Mouse (Mus musculus) G1E (cell line): Measurements from ENCODE around the gene Pnldc1.

ENCODE experiments used
- CTCF ChIP-seq: IDR thresholded peaks from 2 replicates; pipeline ENCODE4 v1.5.1; 2012; ENCODE audit warnings: low read depth, low read length, inconsistent platforms, mixed read lengths
- GATA1 ChIP-seq: IDR thresholded peaks from 2 replicates; pipeline ENCODE4 v1.6.1; 2012; ENCODE audit warnings: borderline replicate concordance, low read length, inconsistent platforms, mixed read lengths

- TF ChIP-seq CTCF (no peak), GATA1 (no peak)
Measured at GRCm38 (mm10) chr17:12897674-12898073, 12.4 kb downstream of the Pnldc1 start.
